In genomic region chr2:150525703-150526207, GRCm38 (mm10) we compare ENCODE assay signal across 9 mouse cellular contexts. TPM values are rescaled to one million over a fixed set of nuclear protein-coding genes. Genes with fewer than 3 reads are reported as not detected.
DNase-seq lines count a peak whose midpoint lies in the region; ATAC-seq lines count a peak whose summit lies in the region.
"Had no signal": no experiment of that assay in that cellular context is flagged by ENCODE, and none has a peak within 500 bp of the region (broad histone marks: within the 10 kb centered on the region; RNA-seq: fewer than 3 reads in every experiment).

No protein-coding gene starts in this region.

- peak overlapping the region; percentile 62; the same call in 1 of the 2 replicates for H3K27ac ChIP-seq in heart, embryonic 10.5 days
- no peak overlapping the region for H3K27ac ChIP-seq in hindbrain, embryonic 14.5 days
- no peak overlapping the region for H3K27ac ChIP-seq in midbrain, embryonic 14.5 days (replicated peaks; ENCODE audit: low read depth, low read length)

- DNase-seq in heart, embryonic 10.5 days (ENCODE audit: low spot score), result no peak
- DNase-seq in heart, adult 18-20 months, result no peak
- peak; percentile 2 for DNase-seq in adrenal gland, postnatal 25 days
- no peak for DNase-seq in hindbrain, embryonic 14.5 days (ENCODE audit: low spot score)
- peak; percentile 11 for DNase-seq in midbrain, embryonic 14.5 days
- no peak for DNase-seq in thymus, adult 18-20 months
- no peak for DNase-seq in thymus, postnatal 4 days

- peaks cover 36% of the 10 kb centered on the region for H3K27me3 ChIP-seq in heart, embryonic 10.5 days (ENCODE audit: insufficient read depth, poor library complexity, severe bottlenecking)
- peaks cover 13% of the 10 kb centered on the region; the same call in 1 of the 2 replicates for H3K27me3 ChIP-seq in hindbrain, embryonic 14.5 days (ENCODE audit: control insufficient read depth, insufficient read depth, low read length)
- peaks cover 11% of the 10 kb centered on the region for H3K27me3 ChIP-seq in midbrain, embryonic 14.5 days (ENCODE audit: control insufficient read depth, insufficient read depth, low read length)

- peak overlapping the region; percentile 62 for H3K4me3 ChIP-seq in heart, embryonic 10.5 days
- H3K4me3 ChIP-seq in hindbrain, embryonic 14.5 days (replicated peaks; ENCODE audit: low read length), result peak overlapping the region; percentile 43
- peak overlapping the region; percentile 39 for H3K4me3 ChIP-seq in midbrain, embryonic 14.5 days (replicated peaks; ENCODE audit: low read depth, low read length)
- H3K4me3 ChIP-seq: myocyte had no signal

- H3K9me3 ChIP-seq in heart, embryonic 10.5 days, result no peaks in the 10 kb centered on the region
- H3K9me3 ChIP-seq in hindbrain, embryonic 14.5 days (ENCODE audit: control insufficient read depth, low read length), result no peaks in the 10 kb centered on the region
- H3K9me3 ChIP-seq in midbrain, embryonic 14.5 days (ENCODE audit: control insufficient read depth, low read length), result no peaks in the 10 kb centered on the region

- H3K36me3 ChIP-seq in heart, embryonic 10.5 days, result no peaks in the 10 kb centered on the region
- no peaks in the 10 kb centered on the region for H3K36me3 ChIP-seq in hindbrain, embryonic 14.5 days (replicated peaks; ENCODE audit: control insufficient read depth, insufficient read depth)
- H3K36me3 ChIP-seq in midbrain, embryonic 14.5 days (ENCODE audit: control insufficient read depth, insufficient read depth, low read length), result no peaks in the 10 kb centered on the region

- H3K9ac ChIP-seq in hindbrain, embryonic 14.5 days, result peak overlapping the region; percentile 50
- H3K9ac ChIP-seq in midbrain, embryonic 14.5 days (replicated peaks; ENCODE audit: low read length), result peak overlapping the region; percentile 42

- peak overlapping the region; percentile 77 for H3K4me2 ChIP-seq in hindbrain, embryonic 14.5 days (replicated peaks)
- H3K4me2 ChIP-seq in midbrain, embryonic 14.5 days (ENCODE audit: low read length), result peak overlapping the region; percentile 73

- ATAC-seq in hindbrain, embryonic 14.5 days (ENCODE audit: low FRiP score), result 0 out of 2 replicates have a peak, but pooled peaks have one; percentile 37
- ATAC-seq in midbrain, embryonic 14.5 days (ENCODE audit: low FRiP score, low TSS enrichment), result peak; percentile 64
- no peak for ATAC-seq in monocyte, adult 5-6 weeks (replicated peaks; ENCODE audit: insufficient number of reproducible peaks, low FRiP score, low TSS enrichment, poor library complexity, severe bottlenecking)

- WGBS in heart, embryonic 10.5 days, result 5% methylated on average over 42 of the region's 42 CpGs
- WGBS in hindbrain, embryonic 14.5 days, result 3% methylated on average over 42 of the region's 42 CpGs
- 3% methylated on average over 42 of the region's 42 CpGs for WGBS in midbrain, embryonic 14.5 days

- H3K4me1 ChIP-seq in heart, embryonic 10.5 days, result 0 out of 2 replicates have a peak, but pooled peaks cover 5% of the 10 kb centered on the region
- H3K4me1 ChIP-seq in hindbrain, embryonic 14.5 days (replicated peaks; ENCODE audit: control insufficient read depth, insufficient read depth, low read length), result peaks cover 6% of the 10 kb centered on the region; the same call in 1 of the 2 replicates
- peaks cover 7% of the 10 kb centered on the region; the same call in 1 of the 2 replicates for H3K4me1 ChIP-seq in midbrain, embryonic 14.5 days (ENCODE audit: control insufficient read depth, insufficient read depth, low read length)

RNA-seq across cellular contexts. Expression of gene Zfp345, which starts 40.9 kb away (rescaled TPM):
- 0.26 and 0.29 TPM in 2 replicates for polyA plus RNA-seq in heart, embryonic 10.5 days (2016; fragmentation: Nextera tagmentation; extraction: Ambion mirVana)
- total RNA-seq in heart, adult 18-20 months (2021), result under 1 TPM; 0.20 to 0.26 TPM
- 1.6 and 1.9 TPM in 2 replicates for total RNA-seq in adrenal gland, postnatal 25 days (2021)
- polyA plus RNA-seq in hindbrain, embryonic 14.5 days (2014; fragmentation: Nextera tagmentation; extraction: Ambion mirVana), result 0.08 and 0.13 TPM in 2 replicates
- polyA plus RNA-seq in midbrain, embryonic 14.5 days (2014; fragmentation: Nextera tagmentation; extraction: Ambion mirVana), result 0.08 TPM in 1 of 2 replicates, not detected in the other
- total RNA-seq in monocyte, adult 5-6 weeks (2017), result 0.39 TPM in 1 of 3 replicates, not detected in the others

RNA-seq across cellular contexts. Expression of gene Cst7, which starts 44.5 kb away (rescaled TPM):
- polyA plus RNA-seq in heart, embryonic 10.5 days (2016; fragmentation: Nextera tagmentation; extraction: Ambion mirVana), result 0.15 and 0.58 TPM in 2 replicates
- total RNA-seq in heart, adult 18-20 months (2021), result under 1 TPM; 0.27 to 0.49 TPM
- not detected in 2 replicates for total RNA-seq in adrenal gland, postnatal 25 days (2021)
- polyA plus RNA-seq in hindbrain, embryonic 14.5 days (2014; fragmentation: Nextera tagmentation; extraction: Ambion mirVana), result 0.43 and 0.54 TPM in 2 replicates
- 0.30 and 0.58 TPM in 2 replicates for polyA plus RNA-seq in midbrain, embryonic 14.5 days (2014; fragmentation: Nextera tagmentation; extraction: Ambion mirVana)
- 51.6 to 155 TPM (median 65.2 TPM) in 3 replicates for total RNA-seq in monocyte, adult 5-6 weeks (2017)
- polyA plus RNA-seq: myocyte had no signal

Comparison
In these comparisons a context has a peak if more than half of its experiments do, and no peak if none do; other contexts are left out.
1. DNase-seq: peak in adrenal gland, postnatal 25 days (single experiment) and midbrain, embryonic 14.5 days (single experiment); none in heart, embryonic 10.5 days (single experiment), heart, adult 18-20 months (0 of 2), hindbrain, embryonic 14.5 days (single experiment), thymus, adult 18-20 months (0 of 2) and thymus, postnatal 4 days (single experiment).
2. RNA of gene Cst7, which starts 44.5 kb away (total RNA-seq): 51.6 to 155 TPM in monocyte, adult 5-6 weeks; 0.27 to 0.49 TPM in heart, adult 18-20 months and not detected in adrenal gland, postnatal 25 days; every median in the first group is over 10 times any median in the second.
3. Peak in every context shown above with its lines, with median percentiles within 50 percentile points of each other: H3K4me3 ChIP-seq.